Mouse (Mus musculus) cerebellum, adult 2 months (tissue): ENCODE results near the gene Ttyh1.

Experiments used
- CTCF ChIP-seq: fragments of 200-500 bp; IDR thresholded peaks from 2 replicates; pipeline ENCODE4 v1.5.1; 2011; ENCODE audit warnings: low read depth, mild to moderate bottlenecking, control low read depth, low read length, moderate library complexity, borderline replicate concordance; ENCODE audit not compliant: insufficient read depth
- POLR2A ChIP-seq: fragments of 200-500 bp; IDR thresholded peaks from 2 replicates; pipeline ENCODE4 v1.6.1; 2011; ENCODE audit warnings: low read length, control low read depth, borderline replicate concordance; ENCODE audit not compliant: insufficient read depth

DNA sequence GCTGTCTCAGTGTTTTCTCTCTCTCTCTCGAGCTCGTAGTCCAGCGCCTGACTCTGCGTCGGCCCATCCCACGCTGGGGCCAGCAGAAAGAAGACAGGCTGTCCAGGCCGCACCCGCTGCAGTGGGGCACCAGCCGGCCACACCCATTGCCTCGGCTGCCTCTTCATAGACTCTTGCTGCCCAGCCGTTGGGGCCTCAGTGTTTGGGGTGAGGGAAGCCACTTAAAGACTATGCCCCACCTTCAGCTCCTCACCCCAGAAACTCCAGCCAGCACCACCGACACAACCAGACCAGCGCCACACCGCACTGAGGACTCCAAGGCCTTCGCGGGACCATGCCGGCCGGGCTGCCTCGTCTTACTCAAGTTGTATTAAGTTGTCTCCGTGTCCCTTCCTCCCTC lies 28.2 kb downstream of the Ttyh1 start:
- TF ChIP-seq POLR2A (no peak), CTCF (no peak)
